Mouse (Mus musculus) spleen, adult 2 months (tissue): ENCODE results near the gene Sox13.

ENCODE experiments used
- CTCF ChIP-seq: fragments of 200-500 bp; IDR thresholded peaks from 2 replicates; pipeline ENCODE4 v1.5.1; 2011; ENCODE audit warnings: mild to moderate bottlenecking, inconsistent platforms; ENCODE audit not compliant: insufficient read depth, insufficient read length, insufficient replicate concordance; ENCODE audit errors: extremely low read depth
- POLR2A ChIP-seq: fragments of 200-500 bp; IDR thresholded peaks from 2 replicates; pipeline ENCODE4 v1.6.1; 2011; ENCODE audit warnings: low read depth, low read length, inconsistent platforms

DNA sequence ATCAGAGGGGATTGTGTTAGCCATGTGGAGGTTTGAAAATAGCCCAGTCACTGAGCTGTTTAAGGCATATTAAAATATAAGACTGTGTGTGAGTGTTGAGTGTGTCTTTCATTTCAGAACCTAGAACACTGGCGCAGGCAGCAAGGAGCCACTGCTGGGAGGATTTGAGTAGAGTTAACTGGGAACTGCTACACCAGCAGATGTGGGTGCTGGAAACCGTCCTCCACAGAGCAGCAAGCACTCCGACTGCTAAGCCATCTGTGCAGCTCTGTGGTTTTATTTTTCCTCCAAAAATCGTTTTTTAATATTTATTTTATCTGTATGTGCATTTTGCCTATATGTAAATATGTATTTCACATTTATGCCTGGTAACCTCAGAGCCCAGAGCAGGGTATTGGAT, 29.5 kb downstream of the Sox13 start:
- TF ChIP-seq POLR2A (no peak), CTCF (no peak)
